Mouse (Mus musculus) c-Kit-negative CD71-positive TER-119-positive erythroid progenitor cells, embryonic 14.5 days (primary cell): ENCODE measurements around the gene Psors1c2.
A peak's percentile ranks its signal among the peaks of the same experiment; 100 is the strongest.

Source experiments
- DNase-seq: peaks from one replicate; pipeline ENCODE4 v3.0.0-alpha.2; 2013; ENCODE audit warnings: low read depth, low spot score

The Psors1c2 gene

DNA sequence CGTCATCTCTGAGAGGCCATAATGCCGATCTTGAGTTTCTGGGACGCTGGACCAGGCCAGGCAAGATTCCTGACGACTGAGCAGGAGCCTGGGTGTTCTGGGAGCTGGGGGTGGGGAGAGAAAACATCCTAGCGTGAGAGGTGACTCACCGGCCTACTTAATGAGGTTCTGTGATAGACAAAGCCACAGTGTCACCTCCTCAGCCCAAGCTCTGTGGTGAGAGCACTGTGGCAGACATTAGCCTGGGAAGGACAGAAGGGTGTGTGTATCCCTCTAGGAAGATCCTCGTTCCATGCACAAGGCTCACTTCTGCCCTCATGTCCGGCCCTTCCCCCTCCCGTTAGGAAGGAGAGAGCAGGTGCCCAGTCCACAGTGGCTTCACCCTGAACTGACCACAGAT lies 24.4 kb downstream of the Psors1c2 start:
- no peak for DNase-seq

DNA sequence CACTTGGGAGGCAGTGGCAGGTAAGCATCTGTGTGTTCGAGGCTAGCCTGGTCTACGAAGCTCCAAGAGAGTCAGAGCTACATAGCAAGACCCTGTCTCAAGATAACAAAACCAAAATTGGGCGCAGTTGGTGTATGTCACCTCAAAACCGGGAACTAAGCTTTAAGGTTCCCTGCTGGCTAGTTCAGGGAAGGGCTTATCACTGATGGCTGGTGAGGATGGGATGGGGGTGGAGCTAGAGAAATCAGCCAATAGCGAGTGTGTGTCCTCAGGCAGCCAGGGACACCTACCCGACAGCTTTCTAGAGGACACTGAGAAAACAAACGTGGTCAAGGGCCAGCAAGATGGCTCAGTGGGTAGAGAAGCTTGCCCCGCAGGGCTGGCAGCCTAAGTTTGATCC lies 25.2 kb downstream of the Psors1c2 start:
- no peak for DNase-seq

DNA sequence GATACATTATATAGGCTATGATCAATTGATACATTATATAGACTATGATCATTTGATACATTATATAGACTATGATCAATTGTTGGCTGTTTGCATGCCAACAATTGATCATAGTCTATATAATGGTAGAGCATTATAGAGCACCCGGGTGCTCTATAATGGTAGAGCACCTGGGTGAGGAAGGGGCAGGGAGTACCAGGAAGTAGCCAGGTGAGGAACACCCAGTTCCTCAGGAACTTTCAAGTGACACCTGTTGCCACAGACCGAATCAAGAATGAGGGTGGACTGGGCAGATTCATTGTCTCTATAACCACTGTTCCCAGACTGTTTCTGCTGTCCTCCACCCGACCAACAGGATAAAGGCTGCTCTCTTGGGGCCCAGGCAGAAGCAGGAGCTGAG lies 34.1 kb downstream of the Psors1c2 start, which contains the start of gene 2300002M23Rik:
Gene 2300002M23Rik, plus strand, starts transcription at position 301 of the 400 bp plus-strand sequence.
- no peak for DNase-seq

DNA sequence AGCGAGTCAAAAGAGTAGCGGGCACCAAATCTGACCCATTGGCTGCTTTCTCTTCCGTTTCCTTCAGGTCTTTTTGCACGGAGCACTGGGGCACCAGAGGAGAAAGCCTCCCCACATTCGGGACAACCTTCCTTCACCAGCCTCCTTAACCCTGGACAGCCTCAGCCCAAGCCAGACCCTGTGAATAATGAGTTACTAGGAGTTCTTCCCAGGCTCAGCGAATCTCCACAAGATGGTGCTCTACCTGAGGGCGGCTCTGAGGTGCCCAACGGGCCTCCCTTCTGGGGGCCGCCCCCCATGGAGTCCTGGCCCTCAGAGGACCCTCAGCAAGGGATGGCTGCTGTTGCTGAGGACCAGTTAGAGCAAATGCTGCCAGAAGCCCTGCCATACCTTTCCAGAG lies 34.8 kb downstream of the Psors1c2 start:
- no peak for DNase-seq

DNA sequence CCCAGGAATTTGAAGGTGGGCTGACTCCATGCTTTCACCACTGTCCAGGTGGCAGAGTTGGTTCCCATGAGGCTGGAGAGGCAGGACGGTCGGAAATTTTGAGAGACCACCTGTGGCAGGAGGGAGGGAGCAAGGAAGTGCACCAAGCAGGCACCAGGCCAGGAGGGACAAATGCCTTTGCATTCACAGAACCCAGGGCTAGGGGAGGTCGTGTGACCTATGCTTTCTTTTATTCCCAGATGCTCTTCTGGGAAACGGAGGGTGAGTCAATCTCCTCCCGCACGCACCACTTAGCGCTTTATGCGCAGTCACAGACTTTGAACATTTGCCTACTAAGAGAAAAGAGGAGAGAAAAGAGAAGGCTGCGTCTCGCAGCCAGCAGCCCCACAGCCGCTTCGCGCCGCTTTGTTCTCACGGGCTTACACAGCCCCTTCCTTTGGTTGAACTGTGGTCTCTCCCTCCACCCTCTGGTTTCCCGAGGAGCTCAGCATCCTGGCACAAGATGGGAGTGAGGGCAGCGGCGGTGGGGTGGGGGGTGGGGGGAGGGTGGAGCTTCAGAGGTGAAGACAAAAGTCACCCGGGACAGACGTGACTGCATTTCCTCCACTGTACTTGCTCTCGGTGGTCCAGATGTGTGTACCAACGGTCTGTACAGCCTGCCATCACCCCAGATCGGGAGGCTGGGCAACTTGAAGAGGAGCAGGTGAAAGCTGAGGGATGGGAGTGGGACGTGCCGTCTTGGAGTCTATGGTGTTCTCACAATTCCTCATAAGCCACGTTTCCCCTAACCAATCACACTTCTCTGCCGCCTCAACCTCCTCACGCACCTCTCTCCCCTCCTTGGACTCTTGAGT lies 36.3 kb downstream of the Psors1c2 start:
- DNase-seq, result no peak

DNA sequence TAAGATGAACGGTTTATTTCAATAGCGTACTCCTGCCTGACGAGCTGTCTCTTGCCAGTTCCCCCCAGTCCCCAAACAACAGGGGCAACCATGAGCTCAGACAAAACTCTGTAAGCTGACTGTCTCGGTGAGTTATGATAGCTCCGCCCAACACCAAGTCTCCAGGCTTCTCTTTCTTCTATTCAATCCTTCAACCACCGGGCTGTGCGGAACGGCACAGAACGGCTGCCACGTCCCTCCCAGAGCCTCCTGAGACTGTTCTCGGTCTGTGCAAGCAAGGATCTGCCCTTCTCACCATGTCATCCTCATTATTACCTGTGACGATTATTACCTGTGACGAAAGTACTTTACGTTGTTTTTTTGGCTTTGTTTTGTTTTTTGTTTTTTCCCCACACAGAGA lies 37.8 kb downstream of the Psors1c2 start:
- no peak for DNase-seq

DNA sequence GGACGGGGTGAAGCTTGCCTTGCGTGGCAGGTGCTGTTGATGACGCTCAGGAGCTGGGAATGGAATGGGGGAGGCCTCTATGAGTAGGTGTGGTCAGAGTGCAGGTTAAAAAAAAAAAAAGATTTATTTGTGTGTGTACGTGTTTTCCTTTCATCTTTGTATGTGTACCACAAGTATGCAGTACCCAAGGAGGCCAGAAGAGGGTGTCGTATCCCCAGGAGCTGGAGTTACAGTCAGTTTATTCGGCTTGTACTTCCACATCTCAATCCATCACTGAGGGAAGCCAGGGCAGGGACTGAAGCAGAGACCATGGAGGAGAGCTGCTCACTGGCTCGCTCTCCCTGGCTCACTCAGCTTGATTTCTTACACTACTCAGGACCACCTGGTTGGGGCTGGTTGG lies 38.5 kb downstream of the Psors1c2 start:
- DNase-seq, result no peak

DNA sequence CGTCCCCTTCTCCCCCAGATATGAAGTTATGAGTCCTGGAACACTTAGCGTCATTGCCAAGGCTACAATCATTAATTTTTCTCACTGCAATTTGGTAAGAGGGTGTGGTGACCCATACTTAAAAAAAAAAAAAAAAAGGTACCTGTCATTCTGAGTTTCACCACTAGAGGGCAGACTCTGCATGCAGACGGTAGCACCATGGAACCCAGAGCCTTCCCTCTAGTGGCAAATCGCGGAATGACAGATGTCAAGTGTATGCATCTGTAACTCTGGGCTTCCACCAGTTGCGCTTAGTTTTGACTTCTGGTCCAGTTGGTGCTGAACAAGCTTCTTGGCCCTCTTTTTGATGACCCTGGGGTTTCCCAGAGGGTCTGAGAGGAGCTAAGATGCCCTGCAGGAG lies 45.2 kb downstream of the Psors1c2 start:
- DNase-seq, result peak; percentile 80

DNA sequence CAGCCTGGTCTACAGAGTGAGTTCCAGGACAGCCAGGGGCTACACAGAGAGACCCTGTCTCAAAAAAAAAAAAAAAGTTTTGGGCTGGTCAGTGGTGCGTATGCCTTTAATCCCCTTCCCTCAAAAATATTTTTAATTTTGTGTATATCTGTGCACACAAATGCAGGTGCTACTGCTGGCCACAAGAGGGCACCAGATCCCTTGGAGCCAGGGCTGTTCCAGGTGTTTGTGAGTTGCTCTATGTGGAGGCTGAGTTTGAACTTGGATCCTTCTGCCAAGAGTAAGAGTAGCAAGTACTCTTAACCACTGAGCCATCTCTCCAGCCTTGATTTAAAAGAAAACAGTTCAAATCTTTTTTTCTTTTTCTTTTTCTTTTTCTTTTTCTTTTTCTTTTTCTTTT lies 49.9 kb downstream of the Psors1c2 start:
- no peak for DNase-seq
